Mouse (Mus musculus) G1E (cell line): Measurements from ENCODE around the gene Spata33. TPM values are rescaled to one million over a fixed set of nuclear protein-coding genes. Genes with fewer than 3 reads are reported as not detected.
"Not testable (repeated sequence)": the region's sequence is repeated elsewhere in the genome, so short reads cannot be mapped to it uniquely, and the experiment has no call there.

ENCODE experiments used
- ATAC-seq: 2 replicates; pipeline ENCODE4 v1.8.0; 2016; ENCODE audit warnings: mild to moderate bottlenecking; ENCODE audit not compliant: insufficient number of reproducible peaks, poor library complexity, low FRiP score, severe bottlenecking; ENCODE audit errors: extremely low read depth
- DNase-seq: peaks from one replicate; pipeline ENCODE4 v3.0.0; 2012; ENCODE audit warnings: low spot score
- H3K27me3 ChIP-seq: 2 replicates; pipeline ENCODE4 v1.6.1; 2012; ENCODE audit warnings: mild to moderate bottlenecking, low read length, inconsistent platforms; ENCODE audit not compliant: insufficient read depth
- H3K36me3 ChIP-seq: replicated peaks from 2 replicates; pipeline ENCODE3; 2012; ENCODE audit warnings: mild to moderate bottlenecking, inconsistent platforms
- H3K4me1 ChIP-seq: 2 replicates; pipeline ENCODE4 v1.6.1; 2012; ENCODE audit warnings: low read depth, low read length, inconsistent platforms, mixed read lengths; ENCODE audit not compliant: insufficient read depth
- H3K4me3 ChIP-seq: 2 replicates; pipeline ENCODE4 v1.5.1; 2012; ENCODE audit warnings: low read depth, mild to moderate bottlenecking, inconsistent platforms, low read length, moderate library complexity, mixed read lengths
- H3K9me3 ChIP-seq: replicated peaks from 2 replicates; pipeline ENCODE4 v1.6.1; 2012; ENCODE audit warnings: inconsistent platforms
- CTCF ChIP-seq: IDR thresholded peaks from 2 replicates; pipeline ENCODE4 v1.5.1; 2012; ENCODE audit warnings: low read depth, low read length, inconsistent platforms, mixed read lengths
- GATA1 ChIP-seq: IDR thresholded peaks from 2 replicates; pipeline ENCODE4 v1.6.1; 2012; ENCODE audit warnings: borderline replicate concordance, low read length, inconsistent platforms, mixed read lengths
- GATA2 ChIP-seq: IDR thresholded peaks from 2 replicates; pipeline ENCODE4 v1.6.1; 2012; ENCODE audit warnings: low read depth, low read length, inconsistent platforms, borderline replicate concordance
- POLR2AphosphoS5 ChIP-seq: IDR thresholded peaks from 2 replicates; pipeline ENCODE4 v1.6.1; 2012; ENCODE audit warnings: low read depth, low read length, inconsistent platforms; ENCODE audit not compliant: insufficient replicate concordance
- TAL1 ChIP-seq: conservative IDR thresholded peaks from 2 replicates; pipeline ENCODE4 v1.6.1; 2012; ENCODE audit warnings: low read depth, low read length, inconsistent platforms, mixed read lengths
- polyA plus RNA-seq: library from polyadenylated mRNA; stranded (reverse); fragments of >175 nt; gene quantifications from 2 replicates; pipeline ENCODE4 v1.2.3, GENCODE M21; 2012
- total RNA-seq, 2 experiments: library from RNA; stranded (forward) in 1 of 2; stranded (reverse) in 1 of 2; fragments of 200-1000 nt in 1 of 2; fragments of >200 nt in 1 of 2; fragmentation: Nextera tagmentation in 1 of 2; gene quantifications; 2 replicates each; pipeline ENCODE4 v1.2.3; 2014 to 2017

The Spata33 gene
- total and polyA plus RNA-seq, 3 experiments: 0.13 to 1.1 (median 0.30) TPM

DNA sequence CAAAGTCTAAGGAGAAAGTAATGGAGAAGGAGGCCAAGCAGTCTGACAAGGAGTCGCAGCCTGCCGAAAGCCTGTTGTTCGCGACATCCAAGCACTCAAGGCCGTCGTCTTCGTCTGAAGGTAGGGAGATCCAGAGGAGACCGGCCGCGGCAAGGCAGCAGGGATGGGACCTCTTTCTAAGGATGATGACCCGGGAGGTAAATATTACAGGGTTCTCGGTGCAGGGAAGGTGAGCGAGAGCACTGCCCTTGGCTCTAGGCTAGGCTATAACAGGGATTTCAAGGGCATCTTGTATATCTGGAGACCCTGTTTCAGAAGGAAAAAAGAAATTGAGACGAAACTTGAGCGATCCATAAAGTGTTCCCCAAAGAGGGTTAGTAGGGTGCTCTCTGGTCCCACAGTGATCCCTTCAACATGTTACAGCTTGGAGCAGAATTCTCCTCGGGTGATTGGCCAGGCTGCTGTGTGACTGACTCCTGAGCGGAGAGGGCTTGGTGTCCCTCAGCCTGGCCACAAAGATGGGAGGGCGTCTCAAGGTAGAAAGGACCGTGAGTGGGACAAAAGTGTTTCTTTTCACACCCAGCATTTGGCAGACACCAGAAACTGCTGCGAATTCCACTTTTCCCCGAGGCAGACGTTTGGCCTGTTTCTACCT is 613 bp downstream of the Spata33 start:
- no peak for ATAC-seq
- H3K27me3 ChIP-seq: peaks cover 10% of the 10 kb centered on the region
- TF ChIP-seq CTCF: no peak
- TF ChIP-seq POLR2AphosphoS5: no peak
- no peak for TF ChIP-seq GATA2
- no peak for TF ChIP-seq GATA1
- no peak for TF ChIP-seq TAL1
- peak; percentile 36 for DNase-seq
- peak overlapping the region; percentile 86 for H3K4me3 ChIP-seq
- H3K9me3 ChIP-seq: no peaks in the 10 kb centered on the region
- H3K4me1 ChIP-seq: peaks cover 47% of the 10 kb centered on the region
- peaks cover 33% of the 10 kb centered on the region for H3K36me3 ChIP-seq

DNA sequence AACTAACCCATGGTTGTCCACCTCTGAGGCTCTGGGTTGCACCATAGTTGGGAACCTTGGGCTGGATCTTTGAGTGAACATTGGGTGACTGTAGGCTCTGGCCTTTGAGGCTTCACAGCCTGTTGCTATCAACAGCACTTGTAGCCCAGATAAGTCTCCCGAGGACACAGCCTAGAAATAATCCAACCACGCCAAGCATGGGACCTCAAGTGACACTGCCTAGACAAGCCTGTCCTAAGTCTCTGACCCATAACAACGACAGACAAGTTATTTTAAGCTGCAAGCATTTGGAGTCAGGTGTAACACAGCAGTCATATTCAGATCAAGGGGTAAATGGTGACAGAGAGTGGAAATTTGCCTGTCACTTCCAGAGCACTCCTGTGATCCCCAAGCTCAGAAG is 2.8 kb downstream of the Spata33 start:
- TF ChIP-seq CTCF: no peak
- TF ChIP-seq GATA2: no peak
- TF ChIP-seq TAL1: no peak
- no peak for TF ChIP-seq POLR2AphosphoS5
- TF ChIP-seq GATA1: no peak
- DNase-seq (no peak), ATAC-seq (no peak)
- Histone ChIP-seq H3K36me3 (peaks cover 11% of the 10 kb centered on the region), H3K4me1 (peaks cover 37% of the 10 kb centered on the region), H3K4me3 (no peak overlapping the region), H3K27me3 (peaks cover 23% of the 10 kb centered on the region), H3K9me3 (no peaks in the 10 kb centered on the region)

DNA sequence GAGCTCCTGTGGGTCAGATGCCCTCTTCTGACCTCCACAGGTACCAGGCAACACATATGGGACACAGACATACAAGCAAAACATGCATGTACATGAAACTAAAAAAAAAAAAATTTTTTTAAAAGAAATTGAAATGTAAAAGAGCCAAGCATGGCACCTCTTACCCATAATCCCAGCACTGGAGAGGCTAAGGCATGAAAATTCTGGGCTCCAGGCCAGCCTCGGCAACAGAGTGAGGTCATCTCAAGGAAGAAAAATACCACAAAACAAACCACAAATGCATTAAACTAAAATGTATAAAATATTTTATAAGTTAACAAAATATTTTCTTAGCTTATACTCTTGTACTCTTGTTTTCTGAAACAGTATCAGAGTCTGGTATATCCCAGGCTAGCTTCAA is 8.3 kb downstream of the Spata33 start:
- no peak for TF ChIP-seq GATA1
- TF ChIP-seq TAL1: no peak
- no peak for TF ChIP-seq POLR2AphosphoS5
- no peak for TF ChIP-seq CTCF
- TF ChIP-seq GATA2: no peak
- Histone ChIP-seq H3K36me3 (peaks cover 2% of the 10 kb centered on the region), H3K9me3 (no peaks in the 10 kb centered on the region), H3K27me3 (peaks cover 17% of the 10 kb centered on the region), H3K4me3 (no peak overlapping the region), H3K4me1 (peaks cover 28% of the 10 kb centered on the region)
- no peak for ATAC-seq
- DNase-seq: no peak

DNA sequence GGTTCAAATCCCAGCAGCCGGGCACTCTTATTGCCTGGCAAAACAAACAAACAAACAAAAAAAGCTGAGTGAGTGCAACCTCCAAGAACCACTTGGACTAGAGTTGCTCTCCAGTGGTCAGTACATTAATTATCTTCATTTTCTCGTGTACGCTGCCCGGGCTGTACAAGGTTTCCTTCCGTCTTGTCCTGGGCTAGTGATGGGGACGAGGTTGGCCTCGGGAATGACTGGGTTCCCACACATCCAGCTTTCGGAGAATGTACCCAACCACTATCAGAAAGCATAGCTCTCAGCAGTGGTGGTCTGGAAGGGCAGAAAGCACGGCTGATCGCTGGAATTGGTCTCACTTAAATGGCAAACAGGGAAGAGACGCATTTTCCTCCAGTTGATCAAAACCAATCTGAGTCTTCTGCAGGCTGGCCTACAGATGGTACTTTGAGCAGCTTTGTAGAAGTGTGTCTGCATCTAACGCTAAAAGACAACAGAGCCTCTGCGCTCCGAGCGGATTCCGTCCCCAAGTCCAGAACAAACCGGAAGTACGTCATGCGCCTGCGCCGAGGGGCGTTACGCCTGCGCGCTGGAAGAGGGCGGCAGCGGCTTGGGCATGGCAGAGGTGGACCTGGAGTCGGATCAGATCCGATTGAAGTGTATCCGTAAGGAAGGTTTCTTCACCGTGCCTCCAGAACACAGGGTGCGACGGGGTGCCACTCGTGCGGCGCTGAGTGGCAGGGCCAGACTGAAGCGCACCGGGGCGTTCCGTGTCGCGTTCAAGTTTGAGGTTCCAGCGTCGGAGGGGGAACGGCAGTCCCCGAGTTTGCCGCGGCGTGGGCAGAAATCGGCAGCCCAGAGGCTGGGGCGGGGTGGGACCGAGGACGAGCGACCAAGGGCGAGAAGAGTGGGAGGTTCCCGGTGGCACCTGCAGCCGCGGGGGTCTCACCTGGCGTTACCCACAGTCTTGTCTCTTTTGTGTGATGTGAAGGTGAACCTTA is 11.9 kb downstream of the Spata33 start, which contains the start of gene Cdk10:
Gene Cdk10 (plus strand): TSS at position 565 of the 989 bp plus-strand sequence.
- Histone ChIP-seq H3K4me3 (peak within 1 kb of the TSS; percentile 93), H3K4me1 (peaks cover 20% of the 10 kb centered on the region), H3K36me3 (peaks cover 38% of the 10 kb centered on the region), H3K9me3 (no peaks in the 10 kb centered on the region), H3K27me3 (peaks cover 4% of the 10 kb centered on the region; the same call in 1 of the 2 replicates)
- TF ChIP-seq CTCF (no peak), TAL1 (no peak), GATA2 (no peak), GATA1 (no peak)
- DNase-seq: peak; percentile 91
- peak; percentile 87 for ATAC-seq

DNA sequence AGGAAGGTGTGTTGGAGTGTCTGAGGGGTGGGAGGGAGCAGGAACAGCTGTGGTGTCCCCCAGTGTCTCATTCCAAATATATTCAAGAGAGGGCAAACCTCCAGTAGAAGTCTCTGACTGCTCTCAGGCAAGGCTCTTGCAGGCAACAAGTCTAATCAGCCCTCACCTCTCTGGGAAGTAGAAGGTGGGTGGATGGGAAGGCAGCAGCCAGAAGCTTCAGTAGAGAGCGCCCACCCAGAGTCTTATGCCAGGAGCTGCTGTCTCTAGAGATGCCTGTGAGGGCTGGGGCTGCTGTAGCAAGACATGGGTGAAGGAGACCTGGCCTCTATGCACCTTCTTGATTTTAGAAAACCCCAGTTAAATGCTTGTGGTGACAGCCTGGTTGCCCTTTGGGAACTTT is 15.8 kb downstream of the Spata33 start:
- H3K27me3 ChIP-seq: no peaks in the 10 kb centered on the region
- no peak for DNase-seq
- no peak overlapping the region for H3K4me3 ChIP-seq
- TF ChIP-seq CTCF (no peak), TAL1 (no peak), POLR2AphosphoS5 (no peak), GATA2 (no peak), GATA1 (no peak)
- peaks cover 71% of the 10 kb centered on the region for H3K36me3 ChIP-seq
- peaks cover 25% of the 10 kb centered on the region for H3K4me1 ChIP-seq
- ATAC-seq: no peak
- no peaks in the 10 kb centered on the region for H3K9me3 ChIP-seq

DNA sequence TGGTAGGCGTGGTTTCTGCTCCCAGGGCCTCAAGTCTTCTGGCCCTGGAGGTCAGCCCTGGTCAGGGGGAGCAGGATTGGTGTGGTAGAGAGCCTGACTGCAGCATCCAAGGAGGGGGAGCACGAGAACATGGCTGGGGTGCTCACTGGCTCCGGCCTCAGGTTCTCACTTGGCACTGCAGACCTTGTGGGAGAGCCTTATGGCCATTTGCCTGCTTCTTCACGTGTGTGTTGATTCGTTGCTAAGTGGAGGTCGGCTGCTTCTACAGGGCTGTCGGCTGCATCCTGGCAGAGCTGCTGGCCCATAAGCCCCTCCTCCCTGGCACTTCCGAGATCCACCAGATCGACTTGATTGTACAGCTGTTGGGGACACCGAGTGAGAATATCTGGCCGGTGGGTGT is 17.7 kb downstream of the Spata33 start:
- H3K4me1 ChIP-seq: peaks cover 34% of the 10 kb centered on the region
- peaks cover 81% of the 10 kb centered on the region for H3K36me3 ChIP-seq
- not testable (repeated sequence) for H3K4me3 ChIP-seq, H3K9me3 ChIP-seq, ATAC-seq, DNase-seq
- H3K27me3 ChIP-seq: peaks cover 12% of the 10 kb centered on the region; the same call in 1 of the 2 replicates
